Mouse (Mus musculus): Measurements from ENCODE around the gene Tob2.

GRCm38 (mm10) chr15:81838554-81839235, 19.9 kb downstream of the Tob2 start:
- TF ChIP-seq CTCF (IDR thresholded peaks at IDR 0.05; ENCODE audit: low read depth) (no peak), EP300 (IDR thresholded peaks at IDR 0.05; ENCODE audit: low read depth) (no peak)

Measured in liver, postnatal 0 days (tissue).